Mouse (Mus musculus) liver, embryonic 14.5 days (tissue): ENCODE measurements around the gene Tmcc3.

Experiments
- CTCF ChIP-seq: IDR thresholded peaks from 2 replicates; pipeline ENCODE4 v1.5.1; 2016; ENCODE audit warnings: antibody characterized with exemption, low read depth, control low read depth
- EP300 ChIP-seq: IDR thresholded peaks from 2 replicates; pipeline ENCODE4 v1.6.1; 2016; ENCODE audit warnings: antibody characterized with exemption, low read depth

- TF ChIP-seq CTCF (no peak), EP300 (no peak)
These were observed 7.6 kb upstream of the Tmcc3 start for GRCm38 (mm10) chr10:94304064-94304657.
